Mouse (Mus musculus) regulatory T cell (primary cell): ENCODE measurements at regions not wholly inside any gene's neighbourhood (a gene's known extent, or its start where the extent isn't known, plus 50 kb on each side); places are given as distances from the start of the nearest gene placed in this dataset.
"Not testable (repeated sequence)": the region's sequence is repeated elsewhere in the genome, so short reads cannot be mapped to it uniquely, and the experiment has no call there.

Source experiments
- in situ Hi-C: fragments of 300-600 bp; cut with MboI, MseI; formaldehyde crosslinking; loops from one replicate; pipeline ENCODE4 v1.15.1; 2025; ENCODE audit warnings: high pct_unique_total_duplicates

- in situ Hi-C loops = loop anchor here (25.0 kb wide), 1 partner anchor 923 kb away; no protein-coding TSS in a partner anchor
These were observed 228.1 kb downstream of the Brms1l start for GRCm38 (mm10) chr12:56064183-56064582.

- in situ Hi-C loops = loop anchor here (5.0 to 25.0 kb wide), 2 partner anchors 348 to 928 kb away; no protein-coding TSS in a partner anchor
These were observed 222.8 kb downstream of the Brms1l start for GRCm38 (mm10) chr12:56058876-56059275.

- in situ Hi-C loops = loop anchor here (5.0 to 25.0 kb wide), 2 partner anchors 349 to 929 kb away; no protein-coding TSS in a partner anchor
These were observed 222.3 kb downstream of the Brms1l start for GRCm38 (mm10) chr12:56058463-56058862.

GRCm38 (mm10) chr12:56055382-56055781 is 219.3 kb downstream of the Brms1l start:
- in situ Hi-C loops = loop anchor here (5.0 to 25.0 kb wide), 2 partner anchors 352 to 932 kb away; no protein-coding TSS in a partner anchor

DNA sequence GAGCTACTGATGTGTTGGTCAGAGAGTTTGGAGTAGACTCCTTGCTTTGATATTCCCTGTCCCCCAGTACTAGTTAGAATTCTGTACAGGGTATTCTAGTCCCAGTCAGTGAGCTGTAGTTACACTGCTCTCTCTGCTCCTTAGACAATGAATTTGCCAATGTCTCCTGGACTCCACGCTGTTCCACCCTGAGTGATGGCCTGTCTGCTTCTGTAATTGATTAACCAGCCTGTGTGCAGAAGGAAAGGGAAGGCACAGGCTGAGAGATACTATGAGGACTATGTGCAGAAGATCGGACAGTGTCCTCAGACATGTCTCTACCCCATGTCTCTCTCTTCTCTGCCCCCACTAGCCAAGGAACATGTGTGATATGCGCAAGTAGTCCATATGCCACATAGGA is 209.9 kb downstream of the Brms1l start:
- in situ Hi-C loops = no loop called here

GRCm38 (mm10) chr12:56020954-56021514 is 184.9 kb downstream of the Brms1l start:
- in situ Hi-C loops = no loop called here

DNA sequence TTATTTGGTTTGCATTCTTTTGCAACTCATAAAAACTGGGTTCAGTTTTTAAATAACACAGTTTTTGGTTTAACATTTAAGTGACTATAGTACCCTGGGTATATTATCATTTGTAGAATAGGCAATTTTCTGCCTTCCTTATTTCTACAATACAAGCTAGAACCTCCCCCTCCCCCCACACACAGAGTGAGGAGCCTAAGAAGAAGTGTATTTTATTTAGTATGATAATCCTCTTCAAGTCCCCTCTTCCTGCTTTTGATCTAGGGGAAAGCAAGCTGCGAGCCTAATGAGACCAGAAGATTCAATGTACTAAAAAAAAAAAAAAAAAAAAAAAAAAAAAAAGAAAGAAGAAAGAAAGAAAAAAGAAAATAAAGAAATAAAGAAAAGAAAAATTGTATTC is 184.4 kb downstream of the Brms1l start:
- in situ Hi-C loops = no loop called here

DNA sequence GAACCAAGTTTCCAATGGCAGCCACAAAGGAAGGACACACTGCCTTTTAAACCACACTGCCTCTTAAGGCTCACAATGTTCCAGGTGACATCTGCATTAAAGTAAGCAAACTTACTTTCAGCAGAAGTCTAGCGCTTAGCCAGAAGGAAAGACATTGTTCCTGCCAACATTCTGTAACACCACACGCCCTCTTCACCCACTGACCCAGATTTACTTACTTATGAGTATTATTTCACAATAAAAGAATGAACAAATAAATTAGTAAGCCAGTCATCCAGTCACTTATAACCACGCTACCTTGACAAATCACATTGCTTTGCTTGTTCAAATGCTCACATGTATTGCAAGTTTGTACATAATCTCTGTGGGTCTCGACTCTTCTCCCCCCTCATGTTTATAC is 173.9 kb downstream of the Brms1l start:
- in situ Hi-C loops = no loop called here

GRCm38 (mm10) chr12:56005846-56006245 is 169.7 kb downstream of the Brms1l start:
- in situ Hi-C loops = no loop called here

GRCm38 (mm10) chr12:56005321-56005720 is 169.2 kb downstream of the Brms1l start:
- in situ Hi-C loops = no loop called here

GRCm38 (mm10) chr12:56004479-56004878 is 168.4 kb downstream of the Brms1l start:
- in situ Hi-C loops = no loop called here

DNA sequence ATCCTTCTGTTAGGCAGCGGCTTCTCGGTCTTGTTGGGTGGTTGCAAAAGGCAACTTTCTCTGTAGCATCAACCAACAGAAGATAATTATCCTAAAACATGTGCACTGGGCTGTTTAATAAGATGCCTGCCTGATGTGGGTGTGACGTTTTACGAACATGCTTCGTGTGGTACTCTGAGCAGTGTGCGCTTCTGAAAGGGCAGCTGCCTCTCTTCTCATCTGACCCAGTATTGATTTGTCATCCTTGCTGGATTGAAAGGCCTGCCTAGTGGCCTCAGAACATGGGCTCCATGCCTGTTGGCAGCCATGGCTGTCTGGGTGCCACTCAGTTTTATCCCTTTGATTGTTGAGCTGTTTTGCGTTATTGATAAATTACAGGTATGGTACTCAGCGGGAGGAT is 167.4 kb downstream of the Brms1l start:
- in situ Hi-C loops = no loop called here

- in situ Hi-C loops = no loop called here
These were observed 160.7 kb downstream of the Brms1l start for GRCm38 (mm10) chr12:55996585-55997377.

- in situ Hi-C loops = no loop called here
These were observed 147.6 kb downstream of the Brms1l start for GRCm38 (mm10) chr12:55983565-55984351.

DNA sequence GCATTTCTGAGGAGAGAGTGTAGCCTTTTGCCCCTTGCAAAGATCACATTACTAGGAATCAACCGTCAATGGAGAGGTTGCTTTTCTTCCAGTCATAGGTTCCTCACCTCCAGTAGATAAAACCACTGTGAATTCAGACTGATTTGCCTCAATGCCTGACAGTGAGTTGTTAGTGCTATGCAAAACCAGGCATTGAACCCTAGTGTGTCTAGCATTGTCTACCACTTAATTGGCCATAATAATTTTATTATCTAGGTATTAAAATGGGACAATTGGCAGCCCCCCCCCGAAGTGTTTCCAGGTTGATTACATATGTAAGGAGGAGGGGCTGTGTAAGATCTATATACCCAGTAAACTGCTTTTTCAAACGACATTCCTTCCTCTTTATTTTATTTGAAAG is 147.0 kb downstream of the Brms1l start:
- in situ Hi-C loops = no loop called here

DNA sequence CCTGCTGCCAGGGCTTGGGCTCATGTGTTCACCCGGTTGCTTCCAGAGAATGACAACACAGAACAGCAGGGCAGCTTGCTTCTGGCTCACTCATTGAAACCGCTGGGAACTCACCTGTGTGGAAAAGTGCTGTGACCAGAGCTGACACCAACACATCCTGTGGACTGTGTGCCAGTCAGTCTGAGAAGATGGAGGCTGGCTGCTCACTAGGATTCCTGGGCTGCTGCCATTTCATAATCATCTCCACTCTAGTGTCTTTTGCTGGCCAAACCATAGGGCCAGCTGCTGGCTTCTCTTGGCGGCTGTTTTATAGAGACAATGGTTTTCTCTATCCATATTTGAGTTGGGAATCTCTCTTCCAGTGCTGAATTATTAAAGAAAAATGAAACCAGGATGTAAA is 138.1 kb downstream of the Brms1l start:
- in situ Hi-C loops = no loop called here

- in situ Hi-C loops = not testable (repeated sequence)
These were observed 123.2 kb downstream of the Brms1l start for GRCm38 (mm10) chr12:55959319-55959718.

GRCm38 (mm10) chr12:55940566-55940965 is 104.4 kb downstream of the Brms1l start:
- in situ Hi-C loops = no loop called here

DNA sequence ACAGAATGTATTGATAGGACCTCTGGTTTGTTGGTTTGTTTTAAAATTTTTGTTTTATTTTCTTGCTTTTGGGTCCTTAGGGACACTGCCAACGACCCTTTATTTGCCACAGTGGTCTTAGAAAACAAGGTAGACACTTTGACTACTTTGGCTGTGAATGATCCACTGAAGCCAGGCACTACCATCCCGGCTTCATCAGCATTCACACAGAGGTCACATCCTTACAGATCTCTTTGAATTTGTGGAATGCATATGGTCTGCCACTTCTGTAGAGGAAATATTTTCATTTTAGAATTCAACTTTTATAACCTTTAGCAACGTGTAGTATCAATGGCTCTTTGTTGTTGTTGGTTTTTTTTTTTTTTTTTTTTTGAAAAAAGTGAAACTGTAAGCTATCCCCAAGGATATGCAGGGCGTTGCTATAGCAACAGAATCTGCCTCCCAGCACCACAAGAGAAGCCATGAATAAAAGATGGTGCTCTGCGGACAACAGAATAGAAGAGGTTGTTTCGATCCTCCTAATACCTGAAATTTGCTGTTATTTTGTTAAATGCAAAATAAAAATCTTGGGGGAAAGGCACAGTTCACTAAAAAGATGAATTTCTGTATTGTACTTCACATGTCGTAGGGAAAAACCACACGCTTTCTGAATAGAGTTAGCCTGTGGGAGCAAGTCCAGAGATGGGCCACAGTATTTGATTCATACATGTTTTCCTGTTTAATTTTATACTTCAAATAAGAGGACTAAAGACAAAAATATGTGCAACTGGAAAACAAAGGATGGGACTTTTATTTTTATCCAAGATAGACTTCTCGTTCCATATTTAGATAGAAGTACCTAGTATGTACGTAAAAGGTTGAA is 103.4 kb downstream of the Brms1l start:
- in situ Hi-C loops = no loop called here

GRCm38 (mm10) chr12:55934172-55934571 is 98.0 kb downstream of the Brms1l start:
- in situ Hi-C loops = no loop called here

DNA sequence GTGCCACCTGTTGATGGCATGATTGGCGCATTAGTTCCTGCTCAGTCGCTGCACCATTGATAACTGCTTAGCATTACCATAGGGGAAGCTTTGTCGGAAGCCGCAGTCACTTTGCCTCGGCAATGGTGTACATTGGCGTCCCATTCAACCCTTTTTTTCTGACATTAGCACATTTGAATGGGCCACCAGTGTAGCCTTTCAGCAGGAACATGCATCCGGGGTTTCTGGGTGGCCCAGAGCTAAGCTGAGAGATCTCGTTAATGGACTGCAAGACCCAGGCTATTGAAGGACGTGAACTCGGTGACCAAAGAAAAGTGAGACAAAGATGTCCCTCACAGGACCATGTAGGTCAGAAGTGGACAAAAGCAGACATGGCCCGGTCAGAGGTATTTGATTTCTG is 97.3 kb downstream of the Brms1l start:
- in situ Hi-C loops = no loop called here
